Comparison of ENCODE assay signal across 19 mouse cellular contexts in genomic region chr2:18202923-18203322, GRCm38 (mm10).
DNase-seq lines count a peak whose midpoint lies in the region; ATAC-seq and TF ChIP-seq lines count a peak whose summit lies in the region.
"Had no signal": no experiment of that assay in that cellular context is flagged by ENCODE, and none has a peak within 500 bp of the region (broad histone marks: within the 10 kb centered on the region; RNA-seq: fewer than 3 reads in every experiment).

No protein-coding gene starts in this region.

- ATAC-seq in granulocyte monocyte progenitor cell, adult 5-6 weeks (replicated peaks; ENCODE audit: poor library complexity, severe bottlenecking), result peak; percentile 44
- ATAC-seq: forebrain, embryonic 13.5 days had no signal

- H3K27me3 ChIP-seq in cerebellum, adult 2 months (ENCODE audit: control insufficient read depth, insufficient read depth, low read length), result no peaks in the 10 kb centered on the region
- H3K27me3 ChIP-seq in E14TG2a.4 (ENCODE audit: insufficient read depth, low read length), result no peaks in the 10 kb centered on the region
- H3K27me3 ChIP-seq: forebrain, embryonic 13.5 days; hindbrain, embryonic 15.5 days; neural tube, embryonic 15.5 days had no signal

- H3K27ac ChIP-seq in cerebellum, adult 2 months (ENCODE audit: insufficient read depth, low read length), result no peak overlapping the region
- H3K27ac ChIP-seq in layer of hippocampus, adult 2 months, result no peak overlapping the region
- H3K27ac ChIP-seq: forebrain, embryonic 13.5 days; heart, embryonic 10.5 days; hindbrain, embryonic 15.5 days; midbrain, embryonic 10.5 days; neural tube, embryonic 15.5 days had no signal

- peaks cover 4% of the 10 kb centered on the region; the same call in 1 of the 2 replicates for H3K4me1 ChIP-seq in cerebellum, adult 2 months (ENCODE audit: control insufficient read depth, insufficient read depth, low read length)
- 0 out of 2 replicates have a peak, but pooled peaks cover 4% of the 10 kb centered on the region for H3K4me1 ChIP-seq in E14TG2a.4 (replicated peaks; ENCODE audit: low read depth, low read length)
- H3K4me1 ChIP-seq: heart, embryonic 10.5 days; midbrain, embryonic 10.5 days had no signal

- no peak for TF ChIP-seq POLR2A in cerebellum, adult 2 months (IDR thresholded peaks at IDR 0.05; ENCODE audit: borderline replicate concordance, insufficient read depth, low read length)

- TF ChIP-seq CTCF in cerebellum, adult 2 months (IDR thresholded peaks at IDR 0.05; ENCODE audit: borderline replicate concordance, insufficient read depth, low read depth, low read length), result peak; percentile 19; the same call in 1 of the 2 replicates
- peak; percentile 51 for TF ChIP-seq CTCF in layer of hippocampus, adult 2 months (conservative IDR thresholded peaks at IDR 0.05)
- peak; percentile 32 for TF ChIP-seq CTCF in E14TG2a.4 (conservative IDR thresholded peaks at IDR 0.05; ENCODE audit: low read length)

- H3K9me3 ChIP-seq in E14TG2a.4 (ENCODE audit: low read length), result no peaks in the 10 kb centered on the region
- H3K9me3 ChIP-seq: forebrain, embryonic 13.5 days; heart, embryonic 10.5 days; hindbrain, embryonic 15.5 days; midbrain, embryonic 10.5 days; neural tube, embryonic 15.5 days had no signal

- H3K36me3 ChIP-seq in E14TG2a.4 (ENCODE audit: insufficient read depth, low read length), result peaks cover 77% of the 10 kb centered on the region

- no peak for DNase-seq in cerebellum, adult 2 months
- DNase-seq in cerebellum, adult 11-12 months, result no peak
- no peak for DNase-seq in layer of hippocampus, adult 2 months (ENCODE audit: low spot score in 2 of 2)
- DNase-seq in layer of hippocampus, adult 8-10 months (ENCODE audit: low spot score in 2 of 2), result no peak
- DNase-seq in testis, postnatal 10 days (ENCODE audit: low spot score), result no peak
- no peak for DNase-seq in frontal cortex, postnatal 14 days (ENCODE audit: low spot score in 2 of 2)
- DNase-seq: cerebellum, adult 11 months; heart, postnatal 14 days; layer of hippocampus, adult 9-11 months; lung, postnatal 10 days; spleen, adult 18-20 months; thymus, postnatal 4 days had no signal

- WGBS in cerebellum, adult 2 months, result 89% methylated on average over 4 of the region's 4 CpGs

- H3K4me3 ChIP-seq in cerebellum, adult 2 months (replicated peaks; ENCODE audit: insufficient read depth, low read depth, low read length), result no peak overlapping the region
- no peak overlapping the region for H3K4me3 ChIP-seq in layer of hippocampus, adult 2 months
- H3K4me3 ChIP-seq in E14TG2a.4 (replicated peaks; ENCODE audit: low read length), result no peak overlapping the region
- H3K4me3 ChIP-seq: forebrain, embryonic 13.5 days; heart, embryonic 10.5 days; hindbrain, embryonic 15.5 days; midbrain, embryonic 10.5 days; neural tube, embryonic 15.5 days had no signal
